Mouse (Mus musculus) kidney, embryonic 14.5 days (tissue): ENCODE measurements around the gene Aldh1a2. TPM values are rescaled to one million over a fixed set of nuclear protein-coding genes. Genes with fewer than 3 reads are reported as not detected.

Source experiments
- ATAC-seq: fragments of 200-750 bp; cut with Nextera tagmentation; 2 replicates; pipeline ENCODE4 v1.8.0; 2017; ENCODE audit warnings: moderate number of reproducible peaks, mild to moderate bottlenecking, moderate TSS enrichment, moderate library complexity; ENCODE audit not compliant: low FRiP score, low TSS enrichment
- H3K27ac ChIP-seq: fragments of 300-500 bp; sonication (generic); 2 replicates; pipeline ENCODE4 v1.5.1; 2014; ENCODE audit warnings: low read depth, mild to moderate bottlenecking, low read length, moderate library complexity, mixed read lengths
- H3K27me3 ChIP-seq: fragments of 300-500 bp; sonication (generic); 2 replicates; pipeline ENCODE4 v1.6.1; 2014; ENCODE audit warnings: mild to moderate bottlenecking, low read length; ENCODE audit not compliant: control insufficient read depth, insufficient read depth
- H3K36me3 ChIP-seq: fragments of 300-500 bp; sonication (generic); 2 replicates; pipeline ENCODE4 v1.6.1; 2014; ENCODE audit warnings: low read length, mixed read lengths; ENCODE audit not compliant: control insufficient read depth, insufficient read depth
- H3K4me1 ChIP-seq: fragments of 300-500 bp; sonication (generic); 2 replicates; pipeline ENCODE4 v1.6.1; 2014; ENCODE audit warnings: low read length, mixed read lengths; ENCODE audit not compliant: control insufficient read depth, insufficient read depth
- H3K4me2 ChIP-seq: fragments of 300-500 bp; sonication (generic); replicated peaks from 2 replicates; pipeline ENCODE4 v1.6.1; 2014; ENCODE audit warnings: low read depth, mild to moderate bottlenecking, low read length
- H3K4me3 ChIP-seq: fragments of 300-500 bp; sonication (generic); 2 replicates; pipeline ENCODE4 v1.5.1; 2014; ENCODE audit warnings: mild to moderate bottlenecking, low read length
- H3K9ac ChIP-seq: fragments of 300-500 bp; sonication (generic); 2 replicates; pipeline ENCODE4 v1.6.1; 2014; ENCODE audit warnings: low read depth, mild to moderate bottlenecking, low read length, moderate library complexity
- H3K9me3 ChIP-seq: fragments of 300-500 bp; sonication (generic); 2 replicates; pipeline ENCODE4 v1.6.1; 2016; ENCODE audit warnings: low read length; ENCODE audit not compliant: control insufficient read depth
- WGBS: fragments of 180-500 bp; shearing (Covaris S2); extraction: QIAGEN DNeasy Blood & Tissue Kit; methylation state at CpG from one replicate; pipeline ENCODE4 v1.1.7; 2014; 5-methylcytosine and 5-hydroxymethylcytosine counted together
- polyA plus RNA-seq: library from polyadenylated mRNA; unstranded; fragments of >200 nt; fragmentation: Nextera tagmentation; extraction: Ambion mirVana; gene quantifications from 2 replicates; pipeline ENCODE4 v1.2.1, GENCODE M21; 2014

The Aldh1a2 gene
- polyA plus RNA-seq, 1 experiment from 2014 or later, result 400 TPM

DNA sequence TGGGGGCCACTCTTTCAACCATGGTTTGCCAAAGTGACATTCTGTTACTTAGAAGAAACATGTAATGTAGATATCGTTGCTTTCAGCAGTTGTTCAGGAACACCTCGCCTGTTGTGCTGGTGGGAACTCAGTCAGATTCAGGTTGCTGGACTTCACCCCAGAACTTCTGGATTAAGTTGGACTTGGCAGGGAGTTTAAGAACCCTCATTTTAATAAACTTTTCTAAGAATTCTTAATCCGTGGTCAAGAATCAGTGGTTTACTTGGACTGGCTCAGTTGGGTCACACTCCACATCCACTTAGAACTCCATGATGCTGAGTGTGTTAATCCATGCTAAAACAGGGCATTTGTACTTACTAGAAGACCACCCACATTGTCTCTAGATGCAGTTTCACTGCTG lies 54.6 kb downstream of the Aldh1a2 start:
- Histone ChIP-seq H3K9me3 (no peaks in the 10 kb centered on the region), H3K36me3 (peaks cover 19% of the 10 kb centered on the region), H3K27ac (no peak overlapping the region), H3K9ac (no peak overlapping the region), H3K27me3 (no peaks in the 10 kb centered on the region), H3K4me1 (no peaks in the 10 kb centered on the region), H3K4me2 (no peak overlapping the region), H3K4me3 (no peak overlapping the region)
- WGBS, result 89% methylated on average over 3 of the region's 3 CpGs
- no peak for ATAC-seq

GRCm38 (mm10) chr9:71276149-71276721 lies 60.6 kb downstream of the Aldh1a2 start:
- no peak overlapping the region for H3K27ac ChIP-seq

DNA sequence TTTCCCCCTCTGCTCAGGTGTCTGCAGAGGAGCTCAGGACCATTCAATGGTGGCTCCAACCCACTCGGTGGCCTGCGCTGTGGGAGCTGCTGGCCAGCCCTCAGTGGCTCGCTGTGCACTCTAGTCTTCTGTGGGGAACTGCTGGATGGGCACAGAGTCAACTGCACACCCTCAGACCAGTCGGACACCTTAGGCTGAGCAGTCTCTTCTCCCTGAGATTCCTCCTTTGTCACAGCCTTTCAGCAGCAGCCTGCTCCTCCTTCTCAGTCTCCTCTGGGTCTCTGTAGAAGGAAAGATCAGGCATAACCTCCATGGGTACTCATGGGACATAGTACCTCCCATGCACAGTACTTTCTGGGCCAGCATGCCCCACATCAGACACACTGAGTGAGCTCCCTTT lies 63.2 kb downstream of the Aldh1a2 start:
- Histone ChIP-seq H3K9me3 (no peaks in the 10 kb centered on the region), H3K4me1 (no peaks in the 10 kb centered on the region), H3K4me2 (no peak overlapping the region), H3K27me3 (no peaks in the 10 kb centered on the region), H3K4me3 (no peak overlapping the region), H3K27ac (no peak overlapping the region), H3K36me3 (peaks cover 32% of the 10 kb centered on the region), H3K9ac (no peak overlapping the region)
- no peak for ATAC-seq
- WGBS, result 94% methylated on average over 4 of the region's 4 CpGs

More at GRCm38 (mm10) chr9:71276149-71276721, 60.6 kb downstream of the Aldh1a2 start:
- ATAC-seq, result no peak
- Histone ChIP-seq H3K4me3 (no peak overlapping the region), H3K4me1 (no peaks in the 10 kb centered on the region), H3K4me2 (no peak overlapping the region), H3K9ac (no peak overlapping the region), H3K36me3 (peaks cover 27% of the 10 kb centered on the region; the same call in 1 of the 2 replicates), H3K9me3 (no peaks in the 10 kb centered on the region), H3K27me3 (no peaks in the 10 kb centered on the region)
- 65% methylated on average over 14 of the region's 14 CpGs for WGBS

DNA sequence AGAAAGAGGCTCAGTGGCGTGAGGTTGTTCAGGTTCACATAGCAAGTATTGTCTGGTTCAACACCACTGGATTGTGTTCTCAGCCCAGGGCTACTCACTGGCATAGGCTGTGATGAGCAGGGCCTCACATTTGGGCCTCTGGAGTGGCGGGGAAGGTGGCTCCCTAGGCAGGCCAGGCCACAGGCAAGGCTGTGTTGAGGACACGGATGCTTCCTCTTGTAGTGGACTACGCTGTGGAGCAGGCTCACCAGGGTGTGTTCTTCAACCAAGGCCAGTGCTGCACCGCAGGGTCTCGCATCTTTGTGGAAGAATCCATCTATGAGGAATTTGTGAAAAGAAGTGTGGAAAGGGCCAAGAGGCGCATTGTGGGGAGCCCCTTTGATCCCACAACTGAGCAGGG lies 67.6 kb downstream of the Aldh1a2 start:
- Histone ChIP-seq H3K9ac (no peak overlapping the region), H3K9me3 (no peaks in the 10 kb centered on the region), H3K4me2 (no peak overlapping the region), H3K27ac (no peak overlapping the region), H3K4me1 (no peaks in the 10 kb centered on the region), H3K27me3 (no peaks in the 10 kb centered on the region), H3K4me3 (no peak overlapping the region), H3K36me3 (peaks cover 50% of the 10 kb centered on the region)
- WGBS, result 92% methylated on average over 7 of the region's 7 CpGs
- ATAC-seq, result no peak

GRCm38 (mm10) chr9:71285231-71285630 lies 69.6 kb downstream of the Aldh1a2 start:
- ATAC-seq, result no peak
- H3K4me2 ChIP-seq, result no peak overlapping the region
- H3K9ac ChIP-seq, result no peak overlapping the region
- 94% methylated on average over 3 of the region's 3 CpGs for WGBS
- no peaks in the 10 kb centered on the region for H3K27me3 ChIP-seq
- H3K36me3 ChIP-seq, result peaks cover 45% of the 10 kb centered on the region
- no peaks in the 10 kb centered on the region for H3K4me1 ChIP-seq
- no peak overlapping the region for H3K4me3 ChIP-seq
- H3K27ac ChIP-seq, result no peak overlapping the region
- H3K9me3 ChIP-seq, result no peaks in the 10 kb centered on the region

- no peaks in the 10 kb centered on the region for H3K9me3 ChIP-seq
- no peak overlapping the region for H3K9ac ChIP-seq
- no peak overlapping the region for H3K27ac ChIP-seq
- no peaks in the 10 kb centered on the region for H3K4me1 ChIP-seq
- no peak for ATAC-seq
- no peaks in the 10 kb centered on the region for H3K27me3 ChIP-seq
- H3K36me3 ChIP-seq, result peaks cover 43% of the 10 kb centered on the region
- no peak overlapping the region for H3K4me2 ChIP-seq
- WGBS, result 93% methylated on average over 9 of the region's 9 CpGs
- no peak overlapping the region for H3K4me3 ChIP-seq
These were observed 70.8 kb downstream of the Aldh1a2 start for GRCm38 (mm10) chr9:71286420-71286819.

- no peaks in the 10 kb centered on the region for H3K9me3 ChIP-seq
- WGBS, result 69% methylated on average over 6 of the region's 6 CpGs
- ATAC-seq, result no peak
- no peak overlapping the region for H3K9ac ChIP-seq
- H3K27ac ChIP-seq, result no peak overlapping the region
- no peak overlapping the region for H3K4me2 ChIP-seq
- no peak overlapping the region for H3K4me3 ChIP-seq
- no peaks in the 10 kb centered on the region for H3K4me1 ChIP-seq
- peaks cover 36% of the 10 kb centered on the region for H3K36me3 ChIP-seq
- no peaks in the 10 kb centered on the region for H3K27me3 ChIP-seq
These were observed 73.1 kb downstream of the Aldh1a2 start for GRCm38 (mm10) chr9:71288738-71289137.

- 91% methylated on average over 3 of the region's 3 CpGs for WGBS
- Histone ChIP-seq H3K4me1 (no peaks in the 10 kb centered on the region), H3K9ac (no peak overlapping the region), H3K9me3 (no peaks in the 10 kb centered on the region), H3K27me3 (no peaks in the 10 kb centered on the region), H3K27ac (no peak overlapping the region), H3K36me3 (peaks cover 30% of the 10 kb centered on the region), H3K4me3 (no peak overlapping the region), H3K4me2 (no peak overlapping the region)
- no peak for ATAC-seq
These were observed 74.2 kb downstream of the Aldh1a2 start for GRCm38 (mm10) chr9:71289810-71290209.

DNA sequence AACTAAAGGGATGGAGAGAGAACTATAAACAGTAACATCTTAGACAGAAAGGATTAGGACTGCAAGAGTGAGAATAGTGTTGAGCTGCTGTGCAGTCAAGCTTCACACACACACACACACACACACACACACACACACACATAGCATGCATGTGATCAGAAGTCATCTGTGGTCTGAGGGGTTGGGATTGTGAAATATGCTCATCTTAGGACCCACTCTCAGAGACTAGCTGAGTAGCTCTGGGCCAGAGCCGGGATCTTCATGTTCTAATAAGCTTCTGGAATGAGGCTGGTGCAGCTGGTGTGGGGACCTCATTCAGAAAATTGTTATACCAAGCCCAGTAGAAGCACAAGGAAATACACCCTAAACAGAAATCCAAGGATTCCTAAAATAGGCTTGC lies 75.1 kb downstream of the Aldh1a2 start:
- H3K36me3 ChIP-seq, result peaks cover 25% of the 10 kb centered on the region
- no peak for ATAC-seq
- no peaks in the 10 kb centered on the region for H3K27me3 ChIP-seq
- no peak overlapping the region for H3K4me2 ChIP-seq
- no peak overlapping the region for H3K9ac ChIP-seq
- H3K9me3 ChIP-seq, result no peaks in the 10 kb centered on the region
- H3K4me3 ChIP-seq, result no peak overlapping the region
- H3K27ac ChIP-seq, result no peak overlapping the region
- WGBS, result 88% methylated on average over 1 of the region's 1 CpGs
- no peaks in the 10 kb centered on the region; the same call in 1 of the 2 replicates for H3K4me1 ChIP-seq
